Mouse (Mus musculus) kidney, embryonic 15.5 days (tissue): ENCODE measurements around the gene Rnasel. TPM values are rescaled to one million over a fixed set of nuclear protein-coding genes. Genes with fewer than 3 reads are reported as not detected.

Experiments
- ATAC-seq: fragments of 200-750 bp; cut with Nextera tagmentation; replicated peaks from 2 replicates; pipeline ENCODE4 v1.8.0; 2017; ENCODE audit warnings: moderate TSS enrichment; ENCODE audit not compliant: low FRiP score
- H3K27ac ChIP-seq: fragments of 300-500 bp; sonication (generic); 2 replicates; pipeline ENCODE4 v1.5.1; 2015; ENCODE audit warnings: mild to moderate bottlenecking, inconsistent platforms
- H3K27me3 ChIP-seq: fragments of 300-500 bp; sonication (generic); 2 replicates; pipeline ENCODE4 v1.6.1; 2015; ENCODE audit warnings: inconsistent platforms
- H3K36me3 ChIP-seq: fragments of 300-500 bp; sonication (generic); 2 replicates; pipeline ENCODE4 v1.6.1; 2015; ENCODE audit warnings: inconsistent platforms
- H3K4me1 ChIP-seq: fragments of 300-500 bp; sonication (generic); 2 replicates; pipeline ENCODE4 v1.6.1; 2015; ENCODE audit warnings: inconsistent platforms
- H3K4me2 ChIP-seq: fragments of 300-500 bp; sonication (generic); 2 replicates; pipeline ENCODE4 v1.6.1; 2015; ENCODE audit warnings: moderate library complexity, mild to moderate bottlenecking, inconsistent platforms
- H3K4me3 ChIP-seq: fragments of 300-500 bp; sonication (generic); replicated peaks from 2 replicates; pipeline ENCODE4 v1.5.1; 2015; ENCODE audit warnings: mild to moderate bottlenecking, inconsistent platforms
- H3K9ac ChIP-seq: fragments of 300-500 bp; sonication (generic); 2 replicates; pipeline ENCODE4 v1.6.1; 2015; ENCODE audit warnings: mild to moderate bottlenecking, inconsistent platforms
- H3K9me3 ChIP-seq: fragments of 300-500 bp; sonication (generic); replicated peaks from 2 replicates; pipeline ENCODE4 v1.6.1; 2016; ENCODE audit warnings: inconsistent platforms
- WGBS: fragments of 180-500 bp; shearing (Covaris S2); methylation state at CpG from one replicate; pipeline ENCODE4 v1.1.7; 2015; ENCODE audit warnings: mixed read lengths; 5-methylcytosine and 5-hydroxymethylcytosine counted together
- polyA plus RNA-seq: library from polyadenylated mRNA; unstranded; fragments of >200 nt; fragmentation: Nextera tagmentation; extraction: Ambion mirVana; gene quantifications from 2 replicates; pipeline ENCODE4 v1.2.1, GENCODE M21; 2015

Gene Rnasel
- polyA plus RNA-seq, 1 experiment from 2014 or later: 11.6 TPM

GRCm38 (mm10) chr1:153739437-153740015 is 9.7 kb upstream of the Rnasel start:
- 0 out of 2 replicates have a peak, but pooled peaks have one; percentile 10 for ATAC-seq
- Histone ChIP-seq H3K9me3 (no peaks in the 10 kb centered on the region), H3K4me1 (peaks cover 28% of the 10 kb centered on the region), H3K27ac (no peak overlapping the region), H3K9ac (peak overlapping the region; percentile 34; the same call in 1 of the 2 replicates), H3K4me3 (peak overlapping the region; percentile 44), H3K36me3 (no peaks in the 10 kb centered on the region), H3K4me2 (peak overlapping the region; percentile 80), H3K27me3 (peaks cover 55% of the 10 kb centered on the region)
- WGBS: 17% methylated on average over 13 of the region's 13 CpGs

GRCm38 (mm10) chr1:153740145-153740544 is 9.1 kb upstream of the Rnasel start, which contains the start of gene Rgs16:
TSS of gene Rgs16 (plus strand) at chr1:153740349.
- no peaks in the 10 kb centered on the region for H3K36me3 ChIP-seq
- H3K4me3 ChIP-seq: peak within 1 kb of the TSS; percentile 44
- peaks cover 28% of the 10 kb centered on the region for H3K4me1 ChIP-seq
- no peaks in the 10 kb centered on the region for H3K9me3 ChIP-seq
- H3K27me3 ChIP-seq: peaks cover 55% of the 10 kb centered on the region
- under 1% methylated on average over 28 of the region's 28 CpGs for WGBS
- H3K4me2 ChIP-seq: peak within 1 kb of the TSS; percentile 80
- ATAC-seq: peak; percentile 76
- H3K27ac ChIP-seq: no peak within 1 kb of the TSS
- peak within 1 kb of the TSS; percentile 34; the same call in 1 of the 2 replicates for H3K9ac ChIP-seq

GRCm38 (mm10) chr1:153740775-153741400 is 8.3 kb upstream of the Rnasel start:
- Histone ChIP-seq H3K36me3 (no peaks in the 10 kb centered on the region), H3K9ac (peak overlapping the region; percentile 34; the same call in 1 of the 2 replicates), H3K27me3 (peaks cover 50% of the 10 kb centered on the region), H3K4me3 (peak overlapping the region; percentile 44), H3K4me2 (peak overlapping the region; percentile 80), H3K4me1 (peaks cover 28% of the 10 kb centered on the region), H3K9me3 (no peaks in the 10 kb centered on the region), H3K27ac (no peak overlapping the region)
- no peak for ATAC-seq
- 34% methylated on average over 12 of the region's 12 CpGs for WGBS

GRCm38 (mm10) chr1:153741551-153742316 is 7.5 kb upstream of the Rnasel start:
- H3K9ac ChIP-seq: no peak overlapping the region
- H3K27ac ChIP-seq: no peak overlapping the region
- 62% methylated on average over 18 of the region's 18 CpGs for WGBS
- no peak for ATAC-seq
- no peaks in the 10 kb centered on the region for H3K9me3 ChIP-seq
- peak overlapping the region; percentile 80 for H3K4me2 ChIP-seq
- peaks cover 48% of the 10 kb centered on the region for H3K27me3 ChIP-seq
- H3K4me3 ChIP-seq: peak overlapping the region; percentile 44
- H3K4me1 ChIP-seq: peaks cover 28% of the 10 kb centered on the region
- H3K36me3 ChIP-seq: no peaks in the 10 kb centered on the region

GRCm38 (mm10) chr1:153742374-153743155 is 6.7 kb upstream of the Rnasel start:
- H3K4me3 ChIP-seq: no peak overlapping the region
- H3K9me3 ChIP-seq: no peaks in the 10 kb centered on the region
- no peak for ATAC-seq
- H3K27ac ChIP-seq: no peak overlapping the region
- peaks cover 40% of the 10 kb centered on the region for H3K27me3 ChIP-seq
- WGBS: 43% methylated on average over 11 of the region's 11 CpGs
- no peak overlapping the region for H3K9ac ChIP-seq
- peaks cover 31% of the 10 kb centered on the region for H3K4me1 ChIP-seq
- no peaks in the 10 kb centered on the region for H3K36me3 ChIP-seq
- no peak overlapping the region; the same call in 1 of the 2 replicates for H3K4me2 ChIP-seq

- Histone ChIP-seq H3K9ac (no peak overlapping the region), H3K4me2 (no peak overlapping the region), H3K27me3 (peaks cover 8% of the 10 kb centered on the region), H3K9me3 (no peaks in the 10 kb centered on the region), H3K27ac (no peak overlapping the region), H3K4me1 (peaks cover 30% of the 10 kb centered on the region), H3K4me3 (no peak overlapping the region), H3K36me3 (no peaks in the 10 kb centered on the region)
- ATAC-seq: no peak
- WGBS: 80% methylated on average over 14 of the region's 14 CpGs
Measured at GRCm38 (mm10) chr1:153746119-153746670, 3.0 kb upstream of the Rnasel start.

- H3K4me2 ChIP-seq: no peak overlapping the region
- H3K36me3 ChIP-seq: no peaks in the 10 kb centered on the region
- 4% methylated on average over 12 of the region's 12 CpGs for WGBS
- no peak overlapping the region for H3K27ac ChIP-seq
- H3K4me1 ChIP-seq: peaks cover 31% of the 10 kb centered on the region
- no peak overlapping the region for H3K4me3 ChIP-seq
- no peak for ATAC-seq
- H3K27me3 ChIP-seq: peaks cover 3% of the 10 kb centered on the region
- H3K9ac ChIP-seq: no peak overlapping the region
- no peaks in the 10 kb centered on the region for H3K9me3 ChIP-seq
Measured at GRCm38 (mm10) chr1:153746728-153747127, 2.5 kb upstream of the Rnasel start.

GRCm38 (mm10) chr1:153747861-153748530 is 1.2 kb upstream of the Rnasel start:
- ATAC-seq: no peak
- Histone ChIP-seq H3K4me1 (peaks cover 30% of the 10 kb centered on the region), H3K36me3 (no peaks in the 10 kb centered on the region), H3K4me2 (peak overlapping the region; percentile 58), H3K9me3 (no peaks in the 10 kb centered on the region), H3K9ac (no peak overlapping the region), H3K27ac (peak overlapping the region; percentile 66), H3K4me3 (no peak overlapping the region), H3K27me3 (no peaks in the 10 kb centered on the region; the same call in 1 of the 2 replicates)
- WGBS: 59% methylated on average over 12 of the region's 12 CpGs

GRCm38 (mm10) chr1:153748549-153748948 is 677 bp upstream of the Rnasel start:
- WGBS: 0% methylated on average over 1 of the region's 1 CpGs
- Histone ChIP-seq H3K27ac (peak overlapping the region; percentile 75), H3K9ac (no peak overlapping the region), H3K4me2 (peak overlapping the region; percentile 58), H3K4me3 (no peak overlapping the region), H3K4me1 (peaks cover 30% of the 10 kb centered on the region), H3K36me3 (no peaks in the 10 kb centered on the region), H3K27me3 (no peaks in the 10 kb centered on the region; the same call in 1 of the 2 replicates), H3K9me3 (no peaks in the 10 kb centered on the region)
- peak; percentile 30; the same call in 1 of the 2 replicates for ATAC-seq

- Histone ChIP-seq H3K4me3 (peak overlapping the region; percentile 44), H3K9ac (peak overlapping the region; percentile 41), H3K36me3 (no peaks in the 10 kb centered on the region), H3K4me2 (peak overlapping the region; percentile 58), H3K9me3 (no peaks in the 10 kb centered on the region), H3K27ac (peak overlapping the region; percentile 75), H3K27me3 (no peaks in the 10 kb centered on the region), H3K4me1 (peaks cover 30% of the 10 kb centered on the region)
- ATAC-seq: peak; percentile 30; the same call in 1 of the 2 replicates
- WGBS: 47% methylated on average over 6 of the region's 6 CpGs
Measured at GRCm38 (mm10) chr1:153750054-153750453, 828 bp downstream of the Rnasel start.
